Mouse (Mus musculus) thymus, postnatal 36 days (tissue): ENCODE results near the gene Kcnh4.

Source experiments
- DNase-seq, 2 experiments: peaks; one replicate each; pipeline ENCODE4 v3.0.0; 2022; ENCODE audit warnings: mixed read lengths in 2 of 2

Kcnh4 gene

DNA sequence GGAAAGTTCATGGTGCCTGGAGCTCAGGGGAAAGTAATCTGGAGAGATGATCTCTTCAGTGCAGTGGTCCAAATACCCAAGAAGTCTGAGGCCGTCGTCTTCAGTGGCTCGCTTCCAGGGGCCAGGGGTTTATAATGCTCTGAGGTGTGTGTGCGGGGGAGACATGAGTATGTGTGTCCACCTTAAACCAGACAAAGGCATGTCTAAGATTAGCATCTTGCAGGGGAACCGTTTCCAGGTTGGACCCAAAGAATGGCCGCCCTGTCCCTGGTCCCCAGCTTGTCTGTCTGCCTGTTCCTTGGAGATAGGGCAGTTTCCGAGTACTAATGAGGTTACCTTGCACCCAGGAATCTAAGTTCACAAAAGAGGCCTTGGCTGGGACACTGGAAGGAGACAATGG is 3.1 kb upstream of the Kcnh4 start, which contains the start of gene Hcrt:
Hcrt (minus strand) TSS at position 101 of the 400 bp plus-strand sequence.
- DNase-seq = no peak

DNA sequence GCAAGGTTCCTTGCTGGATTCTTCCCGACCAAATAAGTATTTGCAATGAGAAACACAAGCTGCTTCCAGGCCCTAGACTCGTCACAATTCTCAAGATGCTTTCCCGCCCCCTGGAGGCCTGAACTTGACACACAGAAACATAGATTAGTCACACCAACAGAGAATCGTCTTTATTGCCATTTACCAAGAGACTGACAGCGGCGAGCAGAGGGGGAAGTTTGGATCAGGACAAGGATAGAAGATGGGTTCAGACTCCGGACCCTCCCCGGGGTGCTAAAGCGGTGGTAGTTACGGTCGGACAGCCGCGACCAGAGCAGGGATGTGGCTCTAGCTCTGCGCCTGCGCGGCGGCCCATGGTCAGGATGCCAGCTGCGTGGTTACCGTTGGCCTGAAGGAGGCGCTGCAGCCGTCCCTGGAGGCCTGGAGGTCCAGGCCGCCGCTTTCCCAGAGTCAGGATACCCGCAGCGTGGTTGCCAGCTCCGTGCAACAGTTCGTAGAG is 1.9 kb upstream of the Kcnh4 start:
- DNase-seq = peak; percentile 78 to 80

DNA sequence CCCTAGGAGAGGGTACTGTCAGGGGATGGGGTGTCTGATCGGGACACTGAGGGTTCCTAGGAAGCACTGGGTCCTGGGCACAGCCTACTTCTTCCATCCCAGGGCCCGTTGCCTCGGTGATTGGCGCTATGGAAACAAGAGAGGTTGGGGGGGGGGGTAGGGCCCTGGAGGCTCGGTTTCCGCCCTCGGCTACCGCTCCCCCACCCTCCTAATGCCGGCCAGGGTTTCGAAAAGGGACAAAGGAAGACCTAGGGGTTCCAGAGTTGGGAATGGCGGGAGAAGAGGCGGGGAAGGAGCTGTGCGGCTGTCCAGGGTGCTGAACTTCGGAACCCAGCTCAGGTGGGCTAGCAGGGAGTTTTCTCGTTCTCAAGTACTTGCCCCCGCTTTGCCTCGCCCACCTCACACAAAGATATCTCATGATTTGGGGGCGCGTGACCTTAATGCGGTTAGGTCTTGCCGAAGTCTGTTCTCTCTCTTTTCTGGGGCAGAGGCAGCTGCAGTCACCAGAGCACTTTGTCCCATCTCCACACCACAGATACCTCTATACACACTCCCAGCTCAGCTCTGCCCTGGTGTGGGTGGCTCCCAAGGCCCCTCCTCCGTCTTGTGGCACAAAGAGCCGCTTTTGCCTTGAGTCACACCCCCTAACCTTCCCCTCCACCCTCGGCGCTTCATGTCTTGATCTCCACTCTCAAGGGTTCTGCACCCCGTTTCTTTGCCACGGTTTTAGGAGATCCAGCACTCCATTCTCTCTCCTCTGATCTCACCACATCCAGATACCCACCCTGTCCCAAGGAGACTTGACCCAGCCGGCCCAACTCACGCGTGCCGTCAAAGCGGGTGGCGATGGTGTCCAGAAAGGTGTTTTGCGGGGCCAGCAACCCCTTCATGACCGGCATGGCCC is 783 bp downstream of the Kcnh4 start:
- DNase-seq = peak; percentile 50 to 54

DNA sequence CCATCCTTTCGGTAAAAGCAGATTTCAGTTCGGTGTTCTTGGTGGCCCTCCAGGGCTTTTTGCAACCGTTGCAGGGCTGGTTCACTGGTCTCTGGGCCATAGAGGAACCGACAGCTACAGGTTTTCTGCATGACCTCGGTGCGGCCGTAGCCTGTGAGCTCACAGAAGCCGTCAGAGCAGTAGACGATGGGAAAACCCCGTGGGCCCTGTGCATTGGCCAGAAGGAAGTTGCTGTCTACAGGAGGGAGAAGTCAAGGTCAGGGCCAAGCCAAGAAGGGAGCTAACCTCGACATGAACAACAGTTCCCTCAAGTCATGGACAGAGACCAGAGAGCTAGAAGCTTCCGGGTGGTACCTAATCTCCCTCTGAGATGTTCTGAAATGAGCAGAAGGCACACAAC is 2.2 kb downstream of the Kcnh4 start:
- DNase-seq = no peak

DNA sequence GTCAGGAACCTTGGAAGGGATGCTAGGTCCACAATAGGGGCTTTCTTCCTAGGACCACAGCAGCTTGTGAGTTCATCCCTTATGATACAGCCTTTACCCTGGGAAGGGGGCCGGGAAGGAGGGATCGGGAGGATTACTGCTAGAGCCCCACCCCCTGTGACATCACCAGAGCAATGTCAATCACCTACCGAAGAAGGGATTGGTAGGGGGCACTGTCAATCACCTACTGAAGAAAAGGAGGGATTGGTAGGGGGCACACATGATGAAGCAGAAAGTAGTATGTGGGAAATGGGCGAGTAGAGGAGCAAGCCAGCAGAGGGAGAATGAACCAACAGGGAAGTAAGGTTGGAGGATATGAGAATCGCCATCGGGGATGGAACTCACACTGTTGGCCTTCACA is 3.3 kb downstream of the Kcnh4 start:
- no peak for DNase-seq

DNA sequence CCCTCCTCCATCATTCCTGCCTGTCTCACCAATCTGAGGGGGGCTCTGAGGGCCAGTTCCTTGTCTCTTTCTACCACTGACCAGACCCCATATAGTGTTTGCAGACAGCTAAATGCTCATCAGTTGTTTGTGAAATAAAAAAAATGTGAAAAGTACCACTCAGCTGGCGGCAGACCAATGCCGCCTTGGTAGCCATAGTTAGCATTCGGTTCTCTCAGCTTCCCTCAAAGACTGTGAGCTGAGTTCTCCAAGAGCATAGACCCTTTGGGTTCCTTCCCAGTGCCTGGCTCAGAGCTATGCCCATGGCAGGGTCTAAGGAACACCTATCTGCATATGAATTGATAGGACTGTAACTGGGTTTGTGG is 5.1 kb downstream of the Kcnh4 start:
- DNase-seq = no peak

DNA sequence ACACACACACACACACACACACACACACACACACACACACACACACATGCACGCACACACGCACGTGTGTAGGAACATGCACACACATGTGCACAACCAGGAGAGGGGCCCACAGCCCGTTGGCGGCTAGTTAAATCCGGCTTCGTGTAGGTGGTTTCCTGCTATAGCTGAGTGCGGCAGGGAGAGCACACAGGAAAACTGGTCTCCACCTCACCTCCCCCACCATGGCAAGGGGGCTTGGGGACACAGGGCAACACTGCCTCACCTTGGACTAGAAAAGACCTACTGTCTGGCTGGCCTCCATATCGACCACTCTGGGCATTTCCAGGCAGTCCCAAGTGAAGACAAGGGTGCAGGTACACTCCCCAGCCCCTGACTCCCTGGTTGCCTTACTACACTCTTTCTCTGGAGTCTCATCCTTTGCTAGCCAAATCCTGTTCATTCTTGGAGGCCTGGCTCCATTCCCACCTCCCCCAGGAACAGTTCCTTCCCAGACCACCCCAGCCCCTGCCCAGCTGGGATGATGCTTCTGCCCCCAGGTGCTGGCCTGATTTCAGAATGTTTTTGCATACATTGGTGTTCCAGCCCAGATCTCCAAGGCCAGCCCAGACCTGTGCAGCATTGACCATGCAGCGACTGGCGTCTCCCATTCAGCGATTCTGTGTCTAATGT is 5.6 kb downstream of the Kcnh4 start:
- no peak for DNase-seq

DNA sequence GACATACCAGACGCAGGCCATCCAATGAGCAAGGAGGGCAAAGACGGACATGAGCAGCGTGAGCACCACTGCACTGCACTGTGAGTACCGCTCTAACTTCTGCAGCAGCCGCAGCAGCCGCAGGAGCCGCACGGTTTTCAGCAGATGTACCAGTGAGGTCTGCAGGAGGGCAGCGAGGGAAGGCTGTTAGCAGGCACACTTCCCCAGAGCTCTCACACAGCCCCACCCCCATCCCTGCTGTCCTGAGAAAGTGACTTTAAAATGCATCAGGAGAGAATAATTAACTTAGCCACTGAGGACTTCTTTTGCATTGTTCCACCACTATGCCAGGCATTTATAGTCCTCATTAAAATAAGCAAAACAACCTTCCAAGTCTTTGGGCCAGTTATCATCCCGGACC is 7.4 kb downstream of the Kcnh4 start:
- DNase-seq = no peak

DNA sequence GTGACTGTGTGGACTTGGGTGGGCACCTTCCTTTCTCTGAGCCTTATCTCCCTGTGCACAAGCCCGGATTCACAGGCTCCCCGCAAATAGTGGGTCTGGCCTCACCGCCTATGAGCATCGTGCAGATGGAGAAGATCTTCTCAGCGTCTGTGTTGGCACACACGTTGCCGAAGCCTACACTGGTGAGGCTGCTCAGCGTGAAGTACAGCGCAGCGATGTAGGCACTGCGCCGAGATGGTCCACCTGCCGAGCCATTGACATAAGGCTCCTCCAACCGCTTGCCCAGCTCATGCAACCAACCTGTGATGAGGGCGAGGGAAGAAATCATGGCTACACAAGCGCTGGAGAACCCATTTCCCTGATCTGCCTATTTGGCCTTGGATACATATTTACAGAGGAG is 9.6 kb downstream of the Kcnh4 start:
- no peak for DNase-seq

DNA sequence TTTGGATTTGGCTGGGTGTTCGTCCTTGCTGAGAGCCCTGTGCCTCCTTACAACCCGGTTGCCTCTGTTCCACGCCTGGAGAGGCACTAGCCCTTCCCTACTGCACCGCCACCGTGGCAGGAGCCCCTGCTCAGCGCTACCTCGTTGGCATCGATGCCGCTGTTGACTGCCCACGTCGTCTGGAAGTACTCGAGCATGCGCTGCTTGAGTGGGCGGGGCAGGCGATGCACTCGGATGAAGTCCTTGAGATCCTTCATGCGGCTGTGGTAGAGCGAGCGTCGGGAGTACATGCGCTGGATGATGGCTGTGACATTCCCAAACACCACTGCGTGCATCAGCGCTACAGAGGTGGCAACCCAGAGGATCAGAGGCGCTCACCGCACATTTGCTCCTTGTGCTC is 10.3 kb downstream of the Kcnh4 start:
- DNase-seq = no peak

DNA sequence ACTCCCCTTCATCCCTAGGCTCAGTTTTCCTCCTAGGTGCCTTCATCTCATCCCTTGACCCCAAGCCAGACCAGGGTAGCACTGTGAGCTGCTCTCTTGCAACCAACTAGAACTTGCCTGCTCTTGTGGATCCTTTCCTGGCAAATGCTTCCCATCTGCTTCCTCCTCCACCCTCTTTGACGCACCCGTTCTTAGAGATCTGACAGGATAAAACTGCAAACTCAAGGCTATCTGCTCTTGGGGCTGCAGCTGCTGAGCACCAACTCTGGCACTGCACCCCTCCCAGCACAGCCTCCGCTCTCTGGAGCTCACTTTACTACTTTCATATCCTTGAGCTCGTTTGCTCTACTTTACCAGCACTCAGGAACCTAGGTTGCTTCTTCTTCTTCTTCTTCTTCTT is 11.1 kb downstream of the Kcnh4 start:
- no peak for DNase-seq

DNA sequence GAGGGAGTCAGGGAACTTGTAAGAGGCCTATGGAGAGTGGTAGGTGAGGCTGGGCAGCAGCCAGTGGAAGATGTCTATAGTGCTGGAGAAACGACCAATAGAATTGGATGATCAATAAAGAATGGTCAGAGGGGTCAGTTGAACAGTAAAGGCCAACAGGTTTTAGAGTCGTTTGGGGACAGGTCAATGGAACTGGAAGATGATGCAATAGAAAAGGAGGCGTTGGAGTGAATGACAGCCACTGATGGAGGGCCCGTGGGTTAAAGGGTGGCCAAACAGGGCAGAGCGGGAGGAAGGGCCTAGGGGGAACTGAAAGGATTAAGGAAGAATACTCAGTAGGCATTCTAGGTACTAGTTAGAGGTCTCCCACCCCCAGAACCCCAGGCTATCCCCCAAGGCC is 12.6 kb downstream of the Kcnh4 start:
- DNase-seq = no peak

DNA sequence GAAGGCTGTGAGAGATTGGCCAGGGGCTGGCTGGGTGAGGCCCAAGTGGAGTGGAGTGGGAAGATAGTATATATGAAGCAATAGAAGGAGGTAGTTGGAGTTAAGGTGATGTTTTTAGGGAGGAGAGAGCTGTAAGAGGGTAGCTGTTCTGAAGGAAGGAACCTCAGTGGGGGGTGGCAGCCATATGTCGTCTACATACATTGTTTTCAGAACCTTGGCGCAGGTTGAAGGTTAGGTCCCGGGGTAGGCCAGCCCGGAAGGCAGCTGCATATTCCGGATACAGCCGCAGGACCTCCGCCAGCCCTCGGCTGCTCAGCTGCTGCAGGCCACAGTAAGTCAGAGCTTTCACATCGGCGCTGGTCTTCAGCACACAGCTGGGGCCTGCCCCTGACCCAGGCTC is 13.2 kb downstream of the Kcnh4 start:
- DNase-seq = no peak

DNA sequence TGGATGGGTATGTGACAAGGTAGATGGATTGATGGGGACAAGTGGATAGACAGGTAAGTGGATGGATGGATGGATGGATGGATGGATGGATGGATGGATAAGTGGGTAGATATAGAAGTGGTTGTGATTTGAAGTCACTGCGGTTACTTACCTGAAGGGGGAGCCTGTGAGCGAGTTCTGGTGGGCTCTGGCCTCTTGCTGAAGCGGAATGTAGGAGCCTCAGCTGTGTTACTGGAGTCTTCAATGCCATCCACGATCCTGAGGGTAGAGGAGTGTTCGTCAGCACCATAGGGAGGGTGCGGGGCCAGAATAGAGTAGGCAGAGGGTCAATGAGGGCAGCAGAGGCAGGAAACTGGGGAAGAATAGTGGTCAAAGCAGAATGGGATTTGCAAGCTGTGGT is 14.7 kb downstream of the Kcnh4 start:
- peak; percentile 51 for DNase-seq

DNA sequence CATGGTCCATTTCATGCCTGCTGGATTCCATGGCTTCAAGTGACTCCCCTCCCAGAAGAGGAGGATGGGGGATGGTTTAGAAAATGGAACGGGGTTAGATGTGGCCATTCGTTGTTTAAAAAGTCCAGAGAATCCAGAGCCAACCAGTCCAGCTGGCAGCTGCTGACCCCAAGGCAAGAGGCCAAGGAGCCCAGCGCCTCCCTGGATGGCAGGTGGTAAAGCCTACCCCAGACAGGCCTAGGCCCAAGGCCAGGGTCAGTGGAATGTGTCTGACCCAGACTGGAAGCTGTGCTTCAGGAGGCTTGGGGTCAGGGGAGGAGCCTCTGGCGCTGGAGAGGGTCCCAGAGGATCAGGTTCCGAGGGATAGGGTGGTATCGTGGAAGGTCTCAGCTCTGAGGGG is 18.4 kb downstream of the Kcnh4 start:
- DNase-seq = no peak

DNA sequence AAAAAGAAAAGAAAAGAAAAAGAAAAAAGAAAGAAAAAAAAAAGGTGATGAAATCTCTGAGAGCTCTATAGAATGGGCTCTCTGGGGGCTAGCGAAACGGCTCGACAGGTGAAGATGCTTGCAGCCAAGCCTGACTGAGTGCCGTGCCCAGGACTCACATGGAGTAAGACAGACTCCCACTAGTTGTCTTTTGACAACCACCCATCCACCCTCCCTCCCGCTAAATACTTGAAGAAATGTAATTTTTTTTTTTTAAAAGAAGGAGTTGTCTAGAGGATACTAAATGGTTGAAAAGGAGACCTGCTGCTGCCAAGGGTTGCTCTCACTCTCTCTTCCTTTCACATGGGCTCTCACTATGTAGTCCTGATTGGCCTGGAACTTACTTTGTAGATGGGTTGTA is 21.0 kb downstream of the Kcnh4 start:
- DNase-seq = no peak

DNA sequence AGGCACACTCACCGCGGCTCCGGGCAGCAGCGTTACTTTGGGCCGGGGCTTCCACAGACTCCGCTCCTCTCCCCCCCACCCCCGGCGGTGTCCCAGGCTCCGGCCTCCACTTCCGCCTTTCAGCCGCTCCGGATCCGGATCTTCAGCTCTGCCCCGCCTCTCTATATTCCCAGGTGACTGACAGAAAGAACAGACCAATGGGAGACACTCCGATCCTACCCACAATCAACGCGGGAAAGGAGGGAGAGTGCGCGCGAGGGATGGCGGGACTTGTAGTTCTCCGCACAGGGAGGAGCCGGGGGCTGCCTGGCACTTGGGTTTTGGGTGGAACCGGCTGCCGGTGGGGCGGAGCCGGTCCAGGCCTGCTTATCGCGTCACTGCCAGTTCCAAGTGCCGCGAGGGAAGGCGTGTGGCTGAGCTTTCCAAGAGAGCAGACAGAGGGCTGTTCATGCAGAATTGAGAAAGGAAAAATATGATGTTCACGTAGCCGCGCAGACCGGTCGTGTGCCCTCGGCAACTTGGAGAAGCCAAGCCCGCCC is 21.6 kb downstream of the Kcnh4 start, which contains the start of gene Rab5c:
Rab5c (minus strand) TSS at position 150 of the 539 bp plus-strand sequence.
- DNase-seq = peak; percentile 96 to 98

DNA sequence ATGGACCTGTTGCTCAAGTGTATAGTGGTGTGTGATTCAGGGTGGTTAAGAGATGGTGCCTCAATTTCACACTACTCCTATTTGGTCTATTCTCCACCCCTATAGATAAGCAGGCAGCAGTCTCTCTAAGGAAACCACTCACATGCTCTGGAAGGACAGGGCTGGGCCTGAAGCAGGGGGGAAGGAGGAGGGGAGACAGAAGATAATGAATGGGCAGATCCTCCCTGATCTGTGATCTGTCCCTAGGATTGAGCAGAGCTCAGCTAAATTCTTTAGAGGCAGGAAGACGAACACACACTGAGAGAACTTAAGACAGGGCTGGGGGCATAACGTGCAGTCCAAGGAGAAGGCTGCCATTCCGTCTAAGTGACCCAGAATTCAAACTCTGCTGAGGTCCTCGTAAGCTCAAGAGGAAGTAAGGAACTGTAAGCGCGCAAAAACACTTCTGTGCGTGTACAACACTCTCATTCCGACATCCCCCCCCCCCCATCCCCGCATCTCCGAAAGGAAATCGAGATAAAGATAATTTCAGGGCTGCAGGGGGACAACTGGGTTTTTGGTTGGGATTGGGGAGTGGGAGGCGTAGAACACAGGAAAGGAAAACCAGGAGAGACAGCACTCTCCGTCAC is 22.5 kb downstream of the Kcnh4 start:
- no peak for DNase-seq

DNA sequence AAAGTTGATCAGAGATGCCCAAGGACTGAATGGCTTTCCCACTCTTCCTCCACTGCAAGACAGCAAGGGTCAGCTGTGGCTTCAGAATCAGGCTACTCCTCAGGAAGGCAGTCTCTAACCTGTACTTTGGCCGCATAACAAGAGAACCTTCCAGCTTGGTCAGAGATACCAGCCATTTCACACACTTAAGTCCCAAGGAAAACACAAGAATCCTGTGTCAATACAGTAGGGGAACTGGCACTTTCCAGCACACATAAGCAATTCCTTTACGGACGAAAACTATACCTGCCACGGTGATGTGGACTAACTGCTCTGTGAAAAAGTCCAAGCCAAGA is 23.0 kb downstream of the Kcnh4 start:
- DNase-seq = no peak

DNA sequence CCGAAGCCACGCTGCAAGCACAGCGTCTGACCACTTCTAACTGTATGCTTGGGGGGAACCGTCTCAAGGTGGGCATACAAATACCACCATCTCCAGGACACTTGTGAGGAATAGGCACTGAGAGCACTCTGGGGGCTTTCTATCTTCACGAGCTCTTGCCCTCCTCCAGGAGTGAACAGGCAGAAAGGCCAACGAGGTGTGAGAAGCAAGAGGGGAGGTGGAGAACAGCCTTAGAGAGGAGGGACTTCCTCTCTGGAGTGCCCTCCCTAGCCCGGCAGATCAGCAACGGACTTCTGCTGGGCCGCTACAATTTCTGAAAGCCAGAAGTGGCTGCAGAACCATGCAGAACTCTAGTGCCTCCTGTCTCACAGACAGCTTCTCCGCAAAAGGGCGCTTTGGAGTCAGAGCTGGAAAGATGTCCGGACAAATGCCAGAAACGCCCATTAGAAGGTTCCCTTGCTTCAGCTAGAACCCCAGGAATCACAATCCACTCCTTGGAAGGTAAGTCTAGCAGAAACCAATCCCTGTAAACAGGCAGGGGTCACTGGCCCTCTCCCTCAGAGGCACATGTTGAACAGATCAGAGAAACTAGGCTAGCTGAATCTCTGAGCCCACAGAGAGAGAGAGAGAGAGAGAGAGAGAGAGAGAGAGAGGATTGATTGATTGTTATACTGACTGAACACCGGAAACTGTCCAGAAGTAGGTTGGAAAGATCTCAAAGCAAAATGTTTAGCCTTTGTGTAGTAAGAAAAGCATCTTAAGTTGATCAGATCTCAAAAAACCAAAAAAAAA is 23.6 kb downstream of the Kcnh4 start:
- DNase-seq = no peak

DNA sequence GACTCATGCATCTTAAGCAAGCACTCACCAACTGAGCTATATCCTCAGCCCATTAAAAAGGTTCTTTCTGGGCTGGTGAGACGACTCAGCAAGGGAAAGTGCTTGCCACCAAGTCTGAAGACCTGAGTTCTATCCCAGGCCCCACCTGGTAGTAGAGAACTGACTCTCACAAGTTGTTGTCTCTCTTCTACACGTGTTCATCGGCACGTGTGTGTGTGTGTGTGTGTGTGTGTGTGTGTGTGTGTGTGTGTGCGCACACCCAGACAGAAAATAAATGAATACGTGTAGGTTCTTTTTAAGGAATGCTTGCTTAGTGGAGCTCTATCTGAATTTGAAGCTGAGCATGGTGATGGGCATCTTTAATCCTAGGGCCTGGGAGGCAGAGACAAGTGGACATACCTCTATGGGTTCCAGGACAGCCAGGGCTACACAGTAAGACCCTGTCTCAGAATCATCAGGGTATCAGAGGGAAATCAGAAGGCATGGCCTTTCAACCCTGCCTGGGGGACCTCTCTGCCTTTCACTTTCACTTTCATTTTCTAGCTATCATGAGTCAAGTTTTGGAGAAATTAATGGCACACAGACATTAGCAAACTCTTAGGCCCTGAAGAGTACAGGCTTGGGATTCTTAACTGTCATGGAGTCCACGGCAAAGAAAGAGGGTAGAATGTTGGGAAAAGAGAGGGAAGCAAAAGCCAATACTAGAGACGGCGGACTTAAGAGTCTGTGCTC is 24.4 kb downstream of the Kcnh4 start:
- DNase-seq = no peak
